Mouse (Mus musculus) hindbrain, postnatal 0 days (tissue): ENCODE measurements at regions not wholly inside any gene's neighbourhood (a gene's known extent, or its start where the extent isn't known, plus 50 kb on each side); places are given as distances from the start of the nearest gene placed in this dataset.

ENCODE experiments used
- ATAC-seq: fragments of 200-750 bp; cut with Nextera tagmentation; 2 replicates; pipeline ENCODE4 v1.8.0; 2017; ENCODE audit warnings: mild to moderate bottlenecking, moderate TSS enrichment, moderate library complexity
- DNase-seq: peaks from one replicate; pipeline ENCODE4 v3.0.0-alpha.2; 2015; ENCODE audit warnings: low spot score
- H3K27ac ChIP-seq: fragments of 300-500 bp; sonication (generic); 2 replicates; pipeline ENCODE4 v1.5.1; 2014; ENCODE audit warnings: mild to moderate bottlenecking
- H3K27me3 ChIP-seq: fragments of 300-500 bp; sonication (generic); 2 replicates; pipeline ENCODE4 v1.6.1; 2014; ENCODE audit warnings: low read length, mixed read lengths; ENCODE audit not compliant: insufficient read depth
- H3K36me3 ChIP-seq: fragments of 300-500 bp; sonication (generic); 2 replicates; pipeline ENCODE4 v1.6.1; 2014; ENCODE audit warnings: low read length, mixed read lengths; ENCODE audit not compliant: insufficient read depth
- H3K4me1 ChIP-seq: fragments of 300-500 bp; sonication (generic); 2 replicates; pipeline ENCODE4 v1.6.1; 2014; ENCODE audit warnings: antibody characterized with exemption, low read length, mixed read lengths; ENCODE audit not compliant: insufficient read depth
- H3K4me2 ChIP-seq: fragments of 300-500 bp; sonication (generic); 2 replicates; pipeline ENCODE4 v1.6.1; 2014; ENCODE audit warnings: low read depth, mild to moderate bottlenecking, low read length, moderate library complexity, mixed read lengths
- H3K4me3 ChIP-seq: fragments of 300-500 bp; sonication (generic); 2 replicates; pipeline ENCODE4 v1.5.1; 2014; ENCODE audit warnings: low read length
- H3K9ac ChIP-seq: fragments of 300-500 bp; sonication (generic); replicated peaks from 2 replicates; pipeline ENCODE4 v1.6.1; 2014; ENCODE audit warnings: mild to moderate bottlenecking, low read length, moderate library complexity, mixed read lengths
- H3K9me3 ChIP-seq: fragments of 300-500 bp; sonication (generic); 2 replicates; pipeline ENCODE4 v1.6.1; 2016; ENCODE audit warnings: low read length, mixed read lengths
- CTCF ChIP-seq: IDR thresholded peaks from 2 replicates; pipeline ENCODE4 v1.5.1; 2016; ENCODE audit warnings: antibody characterized with exemption, control low read depth, low read depth
- WGBS: fragments of 180-500 bp; shearing (Covaris S2); extraction: QIAGEN DNeasy Blood & Tissue Kit; methylation state at CpG from one replicate; pipeline ENCODE4 v1.1.7; 2014; 5-methylcytosine and 5-hydroxymethylcytosine counted together

DNA sequence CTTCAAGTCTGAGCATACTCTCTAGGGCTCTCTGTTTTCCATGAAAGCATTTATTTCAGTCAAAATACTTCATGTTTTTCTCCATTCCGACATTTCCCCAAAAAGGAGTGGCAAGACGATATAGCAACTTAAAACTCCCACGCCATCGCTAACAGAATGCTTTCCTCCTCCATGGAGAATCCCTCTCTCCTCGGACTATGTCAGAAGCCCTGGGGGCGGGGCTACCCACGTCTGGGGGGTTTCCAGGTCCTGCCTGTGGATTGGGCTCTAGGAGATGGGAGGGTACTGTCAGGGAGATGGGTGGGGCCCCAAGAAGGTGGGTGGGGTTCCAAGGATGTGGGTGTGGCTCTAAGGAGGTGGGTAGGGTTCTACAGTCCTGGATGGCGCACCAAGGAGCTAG is 243.2 kb upstream of the Zfp507 start:
- DNase-seq, result no peak
- H3K36me3 ChIP-seq, result no peaks in the 10 kb centered on the region
- H3K4me1 ChIP-seq, result no peaks in the 10 kb centered on the region
- no peaks in the 10 kb centered on the region for H3K27me3 ChIP-seq
- no peak overlapping the region for H3K9ac ChIP-seq
- no peak for ATAC-seq
- H3K4me2 ChIP-seq, result no peak overlapping the region
- no peaks in the 10 kb centered on the region for H3K9me3 ChIP-seq
- no peak overlapping the region for H3K27ac ChIP-seq
- no peak for TF ChIP-seq CTCF
- H3K4me3 ChIP-seq, result no peak overlapping the region
- 87% methylated on average over 8 of the region's 8 CpGs for WGBS

DNA sequence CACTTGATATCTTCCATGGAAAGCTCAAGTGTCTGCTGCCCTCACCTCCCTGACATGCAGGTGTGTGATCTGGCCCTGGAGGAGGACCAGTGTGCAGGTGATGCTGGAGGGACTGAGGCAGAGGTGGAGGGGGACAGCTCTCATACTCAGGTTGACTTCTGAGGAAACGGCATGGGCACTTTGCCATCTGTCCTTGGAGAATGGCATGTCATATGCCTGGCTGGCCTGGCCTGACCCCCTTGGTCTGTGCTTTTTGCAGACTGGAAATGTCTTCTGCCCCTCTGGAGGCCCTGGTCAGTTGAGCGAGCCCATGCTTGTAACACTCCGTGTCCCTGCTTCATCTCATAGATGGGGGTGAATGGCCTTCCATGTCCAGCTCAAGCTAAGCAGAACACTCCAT is 229.1 kb upstream of the Zfp507 start:
- DNase-seq, result no peak
- TF ChIP-seq CTCF, result no peak
- 94% methylated on average over 3 of the region's 3 CpGs for WGBS

DNA sequence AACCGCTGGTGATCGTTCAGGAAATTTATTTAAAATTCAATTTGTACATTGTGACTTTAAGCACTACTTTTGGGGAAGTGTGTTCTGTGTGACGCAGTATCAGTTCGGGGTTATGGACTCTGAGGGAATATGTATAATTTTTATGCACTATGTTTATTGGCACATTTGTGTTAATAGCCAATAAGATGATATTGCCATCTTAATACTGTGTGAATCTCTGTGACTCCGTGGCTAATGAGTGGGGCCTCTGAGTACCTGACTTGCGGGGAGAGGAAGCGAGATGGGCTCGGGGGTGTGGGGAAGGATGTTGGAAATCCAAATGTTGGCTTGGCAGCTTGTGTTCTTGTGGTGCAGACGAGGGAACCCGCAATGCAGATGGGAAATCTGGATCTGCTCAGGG is 220.2 kb upstream of the Zfp507 start:
- Histone ChIP-seq H3K36me3 (no peaks in the 10 kb centered on the region), H3K27ac (no peak overlapping the region), H3K9me3 (no peaks in the 10 kb centered on the region), H3K4me1 (no peaks in the 10 kb centered on the region), H3K4me2 (no peak overlapping the region), H3K27me3 (no peaks in the 10 kb centered on the region), H3K9ac (no peak overlapping the region), H3K4me3 (no peak overlapping the region)
- DNase-seq, result no peak
- TF ChIP-seq CTCF, result no peak
- 83% methylated on average over 10 of the region's 10 CpGs for WGBS
- 0 out of 2 replicates have a peak, but pooled peaks have one; percentile 35 for ATAC-seq

More for the DNA sequence above, 229.1 kb upstream of the Zfp507 start:
- H3K27ac ChIP-seq, result no peak overlapping the region
- no peaks in the 10 kb centered on the region for H3K4me1 ChIP-seq
- no peaks in the 10 kb centered on the region for H3K9me3 ChIP-seq
- H3K27me3 ChIP-seq, result no peaks in the 10 kb centered on the region
- no peak overlapping the region for H3K4me2 ChIP-seq
- no peak for ATAC-seq
- no peak overlapping the region for H3K4me3 ChIP-seq
- H3K9ac ChIP-seq, result no peak overlapping the region
- H3K36me3 ChIP-seq, result no peaks in the 10 kb centered on the region

DNA sequence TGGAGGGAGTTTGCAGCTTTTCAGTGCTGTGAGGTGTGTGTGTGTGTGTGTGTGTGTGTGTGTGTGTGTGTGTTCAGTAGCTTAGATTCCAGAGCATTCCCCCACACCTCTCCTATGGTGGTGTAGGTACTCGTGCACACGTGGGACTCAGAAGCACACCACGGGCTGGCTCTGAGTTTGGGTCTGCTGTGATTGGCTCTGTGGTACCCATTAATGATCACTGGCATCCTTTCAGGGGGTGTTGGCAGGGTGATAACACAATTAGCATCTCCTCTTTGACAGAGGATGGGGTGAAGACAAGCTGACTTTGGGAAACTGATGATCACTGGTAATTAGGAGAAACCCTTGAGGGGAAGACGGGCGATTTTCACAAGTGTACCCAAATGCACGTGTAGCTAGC is 219.7 kb upstream of the Zfp507 start:
- Histone ChIP-seq H3K27me3 (no peaks in the 10 kb centered on the region), H3K4me1 (no peaks in the 10 kb centered on the region), H3K27ac (no peak overlapping the region), H3K4me2 (no peak overlapping the region), H3K9ac (no peak overlapping the region), H3K9me3 (no peaks in the 10 kb centered on the region), H3K36me3 (no peaks in the 10 kb centered on the region), H3K4me3 (no peak overlapping the region)
- no peak for DNase-seq
- TF ChIP-seq CTCF, result no peak
- no peak for ATAC-seq
- 85% methylated on average over 6 of the region's 6 CpGs for WGBS

- no peak for TF ChIP-seq CTCF
- ATAC-seq, result no peak
Measured at GRCm38 (mm10) chr7:36016926-36017753, 214.3 kb upstream of the Zfp507 start.

GRCm38 (mm10) chr7:35996609-35997008 is 193.8 kb upstream of the Zfp507 start:
- no peak for DNase-seq
- ATAC-seq, result no peak
- Histone ChIP-seq H3K9ac (no peak overlapping the region), H3K4me3 (no peak overlapping the region), H3K4me1 (no peaks in the 10 kb centered on the region), H3K9me3 (no peaks in the 10 kb centered on the region), H3K27ac (no peak overlapping the region), H3K27me3 (no peaks in the 10 kb centered on the region), H3K36me3 (no peaks in the 10 kb centered on the region), H3K4me2 (no peak overlapping the region)
- no peak for TF ChIP-seq CTCF
- WGBS, result 82% methylated on average over 5 of the region's 5 CpGs

More at GRCm38 (mm10) chr7:36016926-36017753, 214.3 kb upstream of the Zfp507 start:
- Histone ChIP-seq H3K4me1 (no peaks in the 10 kb centered on the region), H3K9ac (no peak overlapping the region), H3K27ac (no peak overlapping the region), H3K27me3 (no peaks in the 10 kb centered on the region), H3K36me3 (no peaks in the 10 kb centered on the region), H3K4me2 (no peak overlapping the region), H3K4me3 (no peak overlapping the region), H3K9me3 (no peaks in the 10 kb centered on the region)
- no peak for DNase-seq
- 70% methylated on average over 19 of the region's 19 CpGs for WGBS

DNA sequence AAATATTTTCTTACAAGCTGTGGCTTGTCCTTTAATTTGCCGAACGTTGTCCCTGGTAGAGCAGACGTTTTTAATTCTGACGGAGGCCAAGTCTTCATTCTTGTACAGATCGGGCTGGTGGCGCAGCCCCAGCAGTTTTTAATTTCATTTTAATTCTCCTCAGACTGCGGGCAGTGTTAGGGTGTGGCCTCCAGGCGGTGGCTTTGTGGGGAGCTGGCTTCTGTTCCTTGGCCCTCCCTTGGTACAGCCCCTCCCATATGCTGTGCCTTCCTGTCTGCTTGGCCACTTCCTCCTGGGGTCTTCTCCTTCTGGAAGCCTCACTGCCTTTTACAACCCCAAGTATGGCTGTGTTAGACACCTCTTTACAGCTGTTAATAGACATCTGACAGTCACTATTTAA is 189.7 kb upstream of the Zfp507 start:
- no peak for DNase-seq
- Histone ChIP-seq H3K4me1 (no peaks in the 10 kb centered on the region), H3K9me3 (no peaks in the 10 kb centered on the region), H3K36me3 (no peaks in the 10 kb centered on the region), H3K27me3 (no peaks in the 10 kb centered on the region), H3K9ac (no peak overlapping the region), H3K4me2 (no peak overlapping the region), H3K4me3 (no peak overlapping the region), H3K27ac (no peak overlapping the region)
- WGBS, result 69% methylated on average over 8 of the region's 8 CpGs
- no peak for TF ChIP-seq CTCF
- no peak for ATAC-seq
